Mouse (Mus musculus): Measurements from ENCODE around the gene Ablim2. TPM values are rescaled to one million over a fixed set of nuclear protein-coding genes. Genes with fewer than 3 reads are reported as not detected.

Gene Ablim2
- polyA plus RNA-seq, 1 experiment from 2014 or later, result 1.7 TPM

DNA sequence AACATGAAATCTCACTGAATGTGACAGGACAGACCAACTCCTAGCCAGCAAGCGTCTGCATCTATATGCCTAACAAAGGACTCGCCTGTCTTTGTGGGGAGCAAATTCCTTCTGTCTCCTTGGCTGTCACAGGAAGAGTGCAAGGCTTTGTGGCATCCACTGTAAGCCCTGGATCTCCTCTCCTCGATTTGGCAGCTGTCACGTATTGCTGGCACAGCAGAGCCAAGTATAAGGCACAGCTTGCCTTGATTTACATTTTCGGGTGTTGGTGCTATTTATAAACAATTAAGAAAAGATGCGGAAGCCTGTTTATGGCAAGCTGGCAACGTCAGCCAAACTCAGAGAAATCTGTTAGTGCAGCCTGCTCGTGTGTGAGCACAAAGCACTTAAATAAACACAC is 160.7 kb downstream of the Ablim2 start:
- peaks cover 39% of the 10 kb centered on the region for H3K4me1 ChIP-seq (ENCODE audit: control insufficient read depth, insufficient read depth, low read length)
- DNase-seq (ENCODE audit: low spot score) (no peak), ATAC-seq (ENCODE audit: insufficient read depth, low FRiP score, low TSS enrichment) (no peak)
- H3K27ac ChIP-seq (ENCODE audit: low read depth, low read length), result peak overlapping the region; percentile 82
- H3K4me3 ChIP-seq (ENCODE audit: low read depth, low read length), result no peak overlapping the region
- 39% methylated on average over 8 of the region's 8 CpGs for WGBS
- H3K9ac ChIP-seq (ENCODE audit: low read length), result peak overlapping the region; percentile 24; the same call in 1 of the 2 replicates
- H3K36me3 ChIP-seq (ENCODE audit: control insufficient read depth, insufficient read depth, low read length), result no peaks in the 10 kb centered on the region
- no peaks in the 10 kb centered on the region for H3K9me3 ChIP-seq (ENCODE audit: control insufficient read depth, low read length)
- H3K27me3 ChIP-seq (ENCODE audit: control insufficient read depth, insufficient read depth, low read length), result no peaks in the 10 kb centered on the region
- H3K4me2 ChIP-seq (ENCODE audit: low read depth), result no peak overlapping the region

DNA sequence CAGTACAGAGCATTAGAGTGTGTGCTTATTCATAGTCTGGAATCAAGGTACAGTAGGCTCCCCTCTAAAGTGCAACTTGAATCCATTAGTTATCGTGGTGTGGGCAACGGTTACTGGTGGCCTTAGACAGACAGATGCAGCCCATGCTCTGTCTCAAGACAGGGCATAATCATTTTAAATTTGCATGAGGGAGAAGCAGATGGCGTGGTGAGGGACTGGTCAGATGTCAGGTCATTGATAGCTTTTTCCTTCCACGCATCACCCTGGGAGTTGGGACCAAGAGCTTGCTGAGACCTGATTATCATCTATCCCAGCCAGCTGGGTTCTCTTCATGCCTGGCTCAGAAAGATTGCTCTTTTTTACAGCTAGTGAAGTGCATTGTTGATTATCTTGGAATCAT is 162.4 kb downstream of the Ablim2 start:
- H3K4me3 ChIP-seq (ENCODE audit: low read depth, low read length), result no peak overlapping the region
- no peak for ATAC-seq (ENCODE audit: insufficient read depth, low FRiP score, low TSS enrichment)
- H3K4me1 ChIP-seq (ENCODE audit: control insufficient read depth, insufficient read depth, low read length), result peaks cover 45% of the 10 kb centered on the region
- DNase-seq (ENCODE audit: low spot score), result no peak
- 49% methylated on average over 4 of the region's 4 CpGs for WGBS
- H3K36me3 ChIP-seq (ENCODE audit: control insufficient read depth, insufficient read depth, low read length), result no peaks in the 10 kb centered on the region
- H3K27ac ChIP-seq (ENCODE audit: low read depth, low read length), result peak overlapping the region; percentile 82; the same call in 1 of the 2 replicates
- H3K9ac ChIP-seq (ENCODE audit: low read length), result no peak overlapping the region
- H3K9me3 ChIP-seq (ENCODE audit: control insufficient read depth, low read length), result no peaks in the 10 kb centered on the region
- H3K27me3 ChIP-seq (ENCODE audit: control insufficient read depth, insufficient read depth, low read length), result no peaks in the 10 kb centered on the region
- H3K4me2 ChIP-seq (ENCODE audit: low read depth), result no peak overlapping the region

DNA sequence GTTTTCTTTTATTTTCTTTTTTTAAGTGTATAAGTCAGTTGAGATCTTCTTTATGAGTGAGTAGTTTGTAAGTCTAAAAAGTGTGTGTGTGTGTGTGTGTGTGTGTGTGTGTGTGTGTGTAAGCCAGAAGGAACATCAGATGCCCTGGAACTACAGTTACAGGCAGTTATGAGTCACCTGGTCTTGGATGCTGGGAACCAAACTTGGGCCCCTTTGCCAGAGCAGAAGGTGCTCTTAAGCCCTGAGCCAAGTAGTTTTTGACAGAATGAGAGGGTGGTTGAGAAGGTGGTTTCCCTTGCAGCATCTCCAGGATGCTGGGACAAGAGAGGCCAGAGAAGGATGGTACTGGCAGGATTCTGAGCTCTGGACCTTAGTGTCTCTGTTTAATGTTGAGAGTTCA is 162.9 kb downstream of the Ablim2 start:
- H3K36me3 ChIP-seq (ENCODE audit: control insufficient read depth, insufficient read depth, low read length), result no peaks in the 10 kb centered on the region
- H3K9ac ChIP-seq (ENCODE audit: low read length), result no peak overlapping the region
- no peak overlapping the region for H3K4me2 ChIP-seq (ENCODE audit: low read depth)
- no peak for DNase-seq (ENCODE audit: low spot score)
- no peak overlapping the region for H3K4me3 ChIP-seq (ENCODE audit: low read depth, low read length)
- no peaks in the 10 kb centered on the region for H3K27me3 ChIP-seq (ENCODE audit: control insufficient read depth, insufficient read depth, low read length)
- H3K27ac ChIP-seq (ENCODE audit: low read depth, low read length), result no peak overlapping the region
- ATAC-seq (ENCODE audit: insufficient read depth, low FRiP score, low TSS enrichment), result no peak
- H3K9me3 ChIP-seq (ENCODE audit: control insufficient read depth, low read length), result no peaks in the 10 kb centered on the region
- peaks cover 46% of the 10 kb centered on the region for H3K4me1 ChIP-seq (ENCODE audit: control insufficient read depth, insufficient read depth, low read length)

DNA sequence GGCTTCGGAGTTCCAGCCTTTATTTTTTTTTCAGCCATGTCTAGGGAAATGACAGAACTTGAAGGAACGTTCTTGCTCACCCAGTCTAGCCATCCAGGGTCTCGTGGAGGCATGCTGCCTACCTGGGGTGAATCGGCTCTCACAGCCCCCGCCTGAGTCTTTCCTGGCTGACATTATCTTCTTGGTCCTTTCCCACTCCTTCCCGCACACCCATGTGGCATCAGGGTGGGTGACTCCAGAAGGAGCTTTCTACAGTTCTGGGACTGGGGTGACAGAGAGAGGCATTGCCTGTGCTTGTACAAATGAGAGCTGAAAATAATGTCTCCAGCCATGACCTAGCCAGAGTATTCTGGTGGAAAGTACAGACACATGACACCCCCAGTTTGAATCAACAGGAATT is 163.5 kb downstream of the Ablim2 start:
- Histone ChIP-seq H3K27me3 (ENCODE audit: control insufficient read depth, insufficient read depth, low read length) (no peaks in the 10 kb centered on the region), H3K9ac (ENCODE audit: low read length) (no peak overlapping the region), H3K4me3 (ENCODE audit: low read depth, low read length) (no peak overlapping the region), H3K27ac (ENCODE audit: low read depth, low read length) (no peak overlapping the region), H3K9me3 (ENCODE audit: control insufficient read depth, low read length) (no peaks in the 10 kb centered on the region), H3K36me3 (ENCODE audit: control insufficient read depth, insufficient read depth, low read length) (no peaks in the 10 kb centered on the region), H3K4me1 (ENCODE audit: control insufficient read depth, insufficient read depth, low read length) (peaks cover 52% of the 10 kb centered on the region), H3K4me2 (ENCODE audit: low read depth) (no peak overlapping the region)
- no peak for ATAC-seq (ENCODE audit: insufficient read depth, low FRiP score, low TSS enrichment)
- no peak for DNase-seq (ENCODE audit: low spot score)
- WGBS, result 84% methylated on average over 6 of the region's 6 CpGs

DNA sequence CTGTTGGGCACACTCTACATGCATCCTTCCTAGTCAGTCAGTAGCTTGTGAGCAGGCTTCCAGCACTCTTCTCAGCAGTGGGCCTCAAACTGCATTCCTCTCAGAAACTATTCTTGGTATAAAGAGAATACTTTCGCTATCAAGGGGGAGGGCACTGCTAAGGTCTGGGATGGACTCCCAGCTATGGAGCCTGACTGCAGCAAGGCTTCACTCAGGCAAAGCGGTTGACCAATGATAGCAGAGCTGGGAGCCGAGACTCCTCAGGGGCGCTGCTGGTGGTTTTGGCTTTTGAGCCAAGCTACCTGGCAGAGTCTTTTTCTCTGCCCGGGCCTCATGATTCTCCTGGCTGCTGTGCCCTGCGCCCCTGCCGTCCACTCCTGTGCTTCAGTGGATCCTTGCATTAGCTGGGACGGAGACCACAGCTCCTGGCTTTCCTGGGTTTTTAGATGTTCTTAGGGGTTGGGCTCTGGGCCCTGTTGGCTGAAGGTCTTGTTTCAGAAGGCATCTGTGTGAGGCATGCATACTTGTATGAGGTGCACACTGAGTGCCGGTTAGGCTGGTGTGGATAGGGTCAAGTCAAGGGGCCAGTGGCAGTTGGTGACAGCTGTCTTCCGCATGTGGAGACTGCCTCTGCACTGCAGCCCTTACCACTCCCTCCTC is 164.0 kb downstream of the Ablim2 start:
- Histone ChIP-seq H3K9ac (ENCODE audit: low read length) (no peak overlapping the region), H3K4me3 (ENCODE audit: low read depth, low read length) (no peak overlapping the region), H3K36me3 (ENCODE audit: control insufficient read depth, insufficient read depth, low read length) (no peaks in the 10 kb centered on the region), H3K4me2 (ENCODE audit: low read depth) (no peak overlapping the region), H3K27me3 (ENCODE audit: control insufficient read depth, insufficient read depth, low read length) (no peaks in the 10 kb centered on the region), H3K27ac (ENCODE audit: low read depth, low read length) (0 out of 2 replicates have a peak overlapping the region, but pooled peaks have one; percentile 47), H3K9me3 (ENCODE audit: control insufficient read depth, low read length) (no peaks in the 10 kb centered on the region), H3K4me1 (ENCODE audit: control insufficient read depth, insufficient read depth, low read length) (peaks cover 57% of the 10 kb centered on the region)
- 55% methylated on average over 10 of the region's 10 CpGs for WGBS
- DNase-seq (ENCODE audit: low spot score) (no peak), ATAC-seq (ENCODE audit: insufficient read depth, low FRiP score, low TSS enrichment) (no peak)

DNA sequence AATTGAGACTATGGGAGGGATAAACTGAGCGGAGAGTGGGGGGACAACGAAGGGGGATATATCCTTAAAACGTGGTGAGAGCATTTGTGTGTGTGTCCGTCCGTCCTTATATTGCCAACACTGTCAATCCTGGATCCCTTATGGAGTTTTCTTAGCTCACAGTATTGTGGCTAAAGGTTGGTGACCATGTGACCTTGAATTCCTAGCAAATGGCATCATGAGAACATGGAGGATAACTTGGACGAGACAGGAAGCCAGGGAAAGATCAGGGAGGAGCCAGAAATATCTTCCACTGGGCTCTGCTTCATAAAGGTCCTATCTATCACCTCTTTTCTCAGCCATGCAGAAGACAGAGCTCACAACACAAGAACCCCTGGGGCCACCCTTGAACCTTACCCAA is 165.8 kb downstream of the Ablim2 start:
- WGBS, result 90% methylated on average over 6 of the region's 6 CpGs
- H3K4me3 ChIP-seq (ENCODE audit: low read depth, low read length), result no peak overlapping the region
- DNase-seq (ENCODE audit: low spot score), result no peak
- no peaks in the 10 kb centered on the region for H3K27me3 ChIP-seq (ENCODE audit: control insufficient read depth, insufficient read depth, low read length)
- no peak overlapping the region for H3K9ac ChIP-seq (ENCODE audit: low read length)
- no peak overlapping the region for H3K27ac ChIP-seq (ENCODE audit: low read depth, low read length)
- no peak for ATAC-seq (ENCODE audit: insufficient read depth, low FRiP score, low TSS enrichment)
- peaks cover 55% of the 10 kb centered on the region for H3K4me1 ChIP-seq (ENCODE audit: control insufficient read depth, insufficient read depth, low read length)
- no peaks in the 10 kb centered on the region for H3K36me3 ChIP-seq (ENCODE audit: control insufficient read depth, insufficient read depth, low read length)
- no peaks in the 10 kb centered on the region for H3K9me3 ChIP-seq (ENCODE audit: control insufficient read depth, low read length)
- H3K4me2 ChIP-seq (ENCODE audit: low read depth), result no peak overlapping the region

DNA sequence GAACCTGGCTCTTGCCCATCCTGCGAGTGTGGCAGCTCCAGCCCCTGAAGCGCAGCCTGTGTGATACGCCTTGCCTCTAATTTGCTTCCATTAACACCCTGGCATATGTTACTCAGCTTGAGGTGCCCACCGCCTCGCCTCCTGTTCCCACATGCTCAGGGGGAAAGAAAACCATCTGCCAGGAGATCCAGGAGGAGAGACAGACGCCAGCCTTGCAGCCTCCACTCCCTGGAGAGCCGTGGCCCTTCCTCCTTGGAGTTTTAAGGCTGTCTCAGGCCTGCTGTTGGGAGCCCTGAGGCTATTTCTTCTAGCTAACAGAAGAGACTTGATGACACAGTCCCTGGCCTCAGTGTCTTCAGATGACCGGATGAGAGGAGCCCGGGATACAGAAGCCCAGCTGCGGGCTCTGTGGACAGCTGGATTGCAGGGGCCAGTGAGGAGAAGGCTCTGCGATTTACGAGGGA is 167.5 kb downstream of the Ablim2 start:
- 28% methylated on average over 12 of the region's 12 CpGs for WGBS
- peak overlapping the region; percentile 58 for H3K27ac ChIP-seq (ENCODE audit: low read depth, low read length)
- H3K4me1 ChIP-seq (ENCODE audit: control insufficient read depth, insufficient read depth, low read length), result peaks cover 44% of the 10 kb centered on the region
- no peak overlapping the region for H3K9ac ChIP-seq (ENCODE audit: low read length)
- H3K27me3 ChIP-seq (ENCODE audit: control insufficient read depth, insufficient read depth, low read length), result no peaks in the 10 kb centered on the region
- H3K9me3 ChIP-seq (ENCODE audit: control insufficient read depth, low read length), result no peaks in the 10 kb centered on the region
- H3K4me3 ChIP-seq (ENCODE audit: low read depth, low read length), result no peak overlapping the region
- H3K36me3 ChIP-seq (ENCODE audit: control insufficient read depth, insufficient read depth, low read length), result no peaks in the 10 kb centered on the region
- no peak overlapping the region for H3K4me2 ChIP-seq (ENCODE audit: low read depth)
- 0 out of 2 replicates have a peak, but pooled peaks have one; percentile 49 for ATAC-seq (ENCODE audit: insufficient read depth, low FRiP score, low TSS enrichment)
- peak; percentile 53 for DNase-seq (ENCODE audit: low spot score)

DNA sequence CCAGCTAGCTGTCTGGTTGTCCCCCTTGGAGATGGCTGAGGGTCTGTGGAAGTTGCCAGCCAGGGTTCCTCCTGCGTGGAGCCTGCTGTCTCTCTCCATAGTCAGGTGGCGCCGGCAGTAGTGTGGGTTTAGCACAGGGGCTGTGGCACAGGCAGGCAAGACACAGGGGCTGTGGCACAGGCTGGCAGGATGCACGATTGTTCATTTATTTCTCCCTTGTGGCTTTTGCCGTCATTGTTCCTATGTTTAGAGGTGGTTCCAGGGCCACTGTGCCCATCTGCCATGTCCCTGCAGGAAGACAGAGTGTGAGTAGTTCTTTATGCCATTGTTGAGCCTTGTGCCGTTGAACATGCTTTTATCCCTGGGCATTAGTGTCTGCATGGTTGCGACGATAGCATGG is 168.8 kb downstream of the Ablim2 start:
- no peaks in the 10 kb centered on the region for H3K27me3 ChIP-seq (ENCODE audit: control insufficient read depth, insufficient read depth, low read length)
- no peak overlapping the region for H3K27ac ChIP-seq (ENCODE audit: low read depth, low read length)
- H3K4me3 ChIP-seq (ENCODE audit: low read depth, low read length), result no peak overlapping the region
- no peaks in the 10 kb centered on the region for H3K36me3 ChIP-seq (ENCODE audit: control insufficient read depth, insufficient read depth, low read length)
- no peaks in the 10 kb centered on the region for H3K9me3 ChIP-seq (ENCODE audit: control insufficient read depth, low read length)
- peaks cover 40% of the 10 kb centered on the region for H3K4me1 ChIP-seq (ENCODE audit: control insufficient read depth, insufficient read depth, low read length)
- DNase-seq (ENCODE audit: low spot score) (no peak), ATAC-seq (ENCODE audit: insufficient read depth, low FRiP score, low TSS enrichment) (no peak)
- no peak overlapping the region for H3K4me2 ChIP-seq (ENCODE audit: low read depth)
- 0 out of 2 replicates have a peak overlapping the region, but pooled peaks have one; percentile 18 for H3K9ac ChIP-seq (ENCODE audit: low read length)
- WGBS, result 81% methylated on average over 8 of the region's 8 CpGs

DNA sequence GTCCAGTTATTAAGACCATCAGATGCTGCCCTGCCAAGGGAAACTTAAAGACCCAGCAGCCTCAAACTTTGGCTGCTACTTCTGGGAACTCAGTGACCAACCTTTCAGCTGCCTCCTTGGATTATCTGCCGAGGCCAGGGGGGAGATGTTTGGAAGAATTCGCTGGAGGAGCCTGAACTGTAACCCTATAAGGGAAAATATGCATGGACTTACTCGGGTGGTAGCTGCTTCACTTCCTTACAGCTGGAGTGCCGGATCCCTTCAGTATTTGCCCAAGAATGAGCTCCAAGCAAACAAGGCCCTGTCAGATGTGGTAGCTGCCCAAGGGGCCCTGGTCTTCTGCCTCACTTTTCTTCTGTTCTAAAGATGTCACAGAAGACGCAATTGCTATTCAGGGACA is 173.6 kb downstream of the Ablim2 start:
- 75% methylated on average over 5 of the region's 5 CpGs for WGBS
- H3K9me3 ChIP-seq (ENCODE audit: control insufficient read depth, low read length), result no peaks in the 10 kb centered on the region
- H3K27me3 ChIP-seq (ENCODE audit: control insufficient read depth, insufficient read depth, low read length), result no peaks in the 10 kb centered on the region
- ATAC-seq (ENCODE audit: insufficient read depth, low FRiP score, low TSS enrichment) (no peak), DNase-seq (ENCODE audit: low spot score) (no peak)
- no peak overlapping the region for H3K27ac ChIP-seq (ENCODE audit: low read depth, low read length)
- no peaks in the 10 kb centered on the region; the same call in none of the 2 replicates for H3K36me3 ChIP-seq (ENCODE audit: control insufficient read depth, insufficient read depth, low read length)
- no peak overlapping the region for H3K4me3 ChIP-seq (ENCODE audit: low read depth, low read length)
- no peak overlapping the region for H3K9ac ChIP-seq (ENCODE audit: low read length)
- no peak overlapping the region for H3K4me2 ChIP-seq (ENCODE audit: low read depth)
- H3K4me1 ChIP-seq (ENCODE audit: control insufficient read depth, insufficient read depth, low read length), result peaks cover 11% of the 10 kb centered on the region
